Mouse (Mus musculus): ENCODE measurements around the gene Yeats4. TPM values are rescaled to one million over a fixed set of nuclear protein-coding genes. Genes with fewer than 3 reads are reported as not detected.

Gene Yeats4
- polyA plus RNA-seq, 1 experiment from 2014 or later, result 145 TPM

DNA sequence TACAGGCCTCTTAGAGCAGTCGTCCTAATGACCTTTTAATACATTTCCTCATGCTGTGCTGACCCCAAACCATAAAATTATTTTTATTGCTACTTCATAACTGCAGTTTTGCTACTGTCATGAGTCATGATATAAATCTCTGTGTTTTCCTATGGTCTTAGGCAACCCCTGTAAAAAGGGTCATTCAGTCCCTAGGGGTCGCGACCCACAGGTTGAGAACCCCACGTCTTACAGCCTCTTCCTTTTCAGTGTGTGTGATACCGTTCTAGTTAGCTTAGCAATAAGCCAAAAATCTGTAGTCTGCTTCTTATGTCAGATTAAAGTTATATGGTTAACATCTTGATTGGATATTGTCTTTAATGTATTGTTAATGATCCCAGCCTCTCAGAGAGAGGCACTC is 30.9 kb downstream of the Yeats4 start:
- Histone ChIP-seq H3K9ac (replicated peaks; ENCODE audit: low read length) (no peak overlapping the region), H3K4me1 (ENCODE audit: control insufficient read depth, insufficient read depth, low read length) (no peaks in the 10 kb centered on the region), H3K9me3 (ENCODE audit: control insufficient read depth, low read length) (no peaks in the 10 kb centered on the region), H3K4me3 (replicated peaks; ENCODE audit: low read depth, low read length) (no peak overlapping the region), H3K4me2 (ENCODE audit: low read length) (no peak overlapping the region), H3K27ac (replicated peaks; ENCODE audit: low read depth, low read length) (no peak overlapping the region), H3K27me3 (ENCODE audit: control insufficient read depth, insufficient read depth, low read length) (no peaks in the 10 kb centered on the region), H3K36me3 (ENCODE audit: control insufficient read depth, insufficient read depth, low read length) (no peaks in the 10 kb centered on the region)
- ATAC-seq (ENCODE audit: low FRiP score, low TSS enrichment) (no peak), DNase-seq (no peak)
- WGBS, result 83% methylated on average over 5 of the region's 5 CpGs

DNA sequence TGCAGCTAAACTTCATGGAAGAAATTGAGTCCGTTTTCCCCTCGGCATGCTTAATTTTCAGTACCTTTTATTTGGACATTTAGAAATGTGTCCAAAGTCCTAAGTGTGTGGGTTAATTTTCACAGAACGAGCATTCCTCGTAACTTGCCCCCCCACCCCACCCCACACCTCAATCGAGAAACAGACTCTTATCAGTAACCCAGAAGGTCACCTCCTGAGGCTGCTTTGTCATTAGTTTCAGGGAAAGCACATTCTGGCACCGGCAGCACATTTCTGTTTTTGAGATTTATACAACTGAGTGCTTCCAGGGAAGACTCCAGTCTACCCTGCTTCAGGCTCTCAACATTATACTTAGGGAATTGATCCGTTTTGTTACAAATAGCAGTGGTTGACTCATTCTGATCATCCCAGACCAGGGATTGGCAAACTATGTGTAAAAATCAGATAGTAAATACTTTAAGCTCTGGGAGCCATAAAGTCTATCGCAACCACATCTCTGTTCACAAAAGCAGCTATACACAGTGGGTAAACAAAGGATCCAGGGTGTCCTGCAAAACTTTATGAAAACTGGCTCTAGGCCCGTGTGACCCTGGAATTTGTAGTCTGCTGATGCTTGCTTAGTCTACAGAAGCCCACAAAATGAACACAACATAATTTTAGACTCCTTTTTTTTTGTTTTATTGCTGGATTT is 38.8 kb downstream of the Yeats4 start:
- 74% methylated on average over 9 of the region's 9 CpGs for WGBS
- H3K4me1 ChIP-seq (ENCODE audit: control insufficient read depth, insufficient read depth, low read length), result no peaks in the 10 kb centered on the region
- no peak for ATAC-seq (ENCODE audit: low FRiP score, low TSS enrichment)

DNA sequence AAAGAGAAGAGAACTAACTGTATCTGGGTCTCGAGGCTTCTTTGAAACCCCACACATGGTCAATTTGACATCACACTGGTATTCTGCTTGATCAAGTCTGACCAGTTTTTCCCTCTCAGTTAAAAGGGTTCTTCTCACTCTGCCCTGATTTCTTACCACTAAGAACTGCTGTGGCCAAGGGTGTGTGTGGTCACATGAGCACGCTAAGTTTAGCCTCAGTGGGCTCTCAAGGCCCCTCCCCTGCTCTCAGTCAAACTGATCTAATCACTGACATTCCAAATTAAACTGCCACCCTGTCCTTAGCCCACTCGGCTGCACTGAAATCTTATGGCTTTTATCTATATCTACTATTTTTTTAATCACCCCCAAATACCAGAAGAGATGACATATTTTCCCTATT is 43.2 kb downstream of the Yeats4 start:
- no peaks in the 10 kb centered on the region for H3K9me3 ChIP-seq (ENCODE audit: control insufficient read depth, low read length)
- no peak overlapping the region for H3K4me3 ChIP-seq (replicated peaks; ENCODE audit: low read depth, low read length)
- H3K27me3 ChIP-seq (ENCODE audit: control insufficient read depth, insufficient read depth, low read length), result no peaks in the 10 kb centered on the region
- H3K4me2 ChIP-seq (ENCODE audit: low read length), result no peak overlapping the region
- H3K27ac ChIP-seq (replicated peaks; ENCODE audit: low read depth, low read length), result no peak overlapping the region
- no peak for DNase-seq
- ATAC-seq (ENCODE audit: low FRiP score, low TSS enrichment), result no peak
- no peak overlapping the region for H3K9ac ChIP-seq (replicated peaks; ENCODE audit: low read length)
- WGBS, result 55% methylated on average over 3 of the region's 3 CpGs
- no peaks in the 10 kb centered on the region for H3K36me3 ChIP-seq (ENCODE audit: control insufficient read depth, insufficient read depth, low read length)
- H3K4me1 ChIP-seq (ENCODE audit: control insufficient read depth, insufficient read depth, low read length), result no peaks in the 10 kb centered on the region

More for the DNA sequence above, 38.8 kb downstream of the Yeats4 start:
- H3K4me3 ChIP-seq (replicated peaks; ENCODE audit: low read depth, low read length), result no peak overlapping the region
- no peak overlapping the region for H3K9ac ChIP-seq (replicated peaks; ENCODE audit: low read length)
- H3K9me3 ChIP-seq (ENCODE audit: control insufficient read depth, low read length), result no peaks in the 10 kb centered on the region
- no peaks in the 10 kb centered on the region for H3K36me3 ChIP-seq (ENCODE audit: control insufficient read depth, insufficient read depth, low read length)
- no peak for DNase-seq
- no peak overlapping the region for H3K27ac ChIP-seq (replicated peaks; ENCODE audit: low read depth, low read length)
- H3K4me2 ChIP-seq (ENCODE audit: low read length), result no peak overlapping the region
- no peaks in the 10 kb centered on the region for H3K27me3 ChIP-seq (ENCODE audit: control insufficient read depth, insufficient read depth, low read length)

DNA sequence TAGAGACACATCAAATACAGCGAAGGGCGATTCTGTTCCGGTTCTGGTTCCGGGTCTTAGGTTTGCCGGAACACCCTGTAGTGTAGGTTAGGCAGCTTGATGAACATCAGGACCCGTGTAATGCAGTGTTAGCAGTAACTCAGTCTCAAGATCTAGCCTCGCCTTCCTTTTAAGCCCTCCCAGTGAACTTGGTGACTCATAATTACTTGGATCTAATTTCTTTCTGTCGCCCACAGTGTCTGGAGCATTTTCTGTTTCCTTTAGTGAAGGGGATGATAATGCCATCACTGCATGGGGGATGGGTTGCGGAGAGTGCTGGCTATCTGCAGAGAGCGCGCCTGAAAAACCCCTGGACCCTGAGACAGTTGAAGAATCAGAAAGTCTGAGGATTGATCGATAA is 49.7 kb downstream of the Yeats4 start:
- Histone ChIP-seq H3K9me3 (ENCODE audit: control insufficient read depth, low read length) (no peaks in the 10 kb centered on the region), H3K9ac (replicated peaks; ENCODE audit: low read length) (no peak overlapping the region), H3K36me3 (ENCODE audit: control insufficient read depth, insufficient read depth, low read length) (no peaks in the 10 kb centered on the region), H3K4me1 (ENCODE audit: control insufficient read depth, insufficient read depth, low read length) (no peaks in the 10 kb centered on the region), H3K27ac (replicated peaks; ENCODE audit: low read depth, low read length) (no peak overlapping the region), H3K4me3 (replicated peaks; ENCODE audit: low read depth, low read length) (no peak overlapping the region), H3K4me2 (ENCODE audit: low read length) (peak overlapping the region; percentile 17; the same call in 1 of the 2 replicates), H3K27me3 (ENCODE audit: control insufficient read depth, insufficient read depth, low read length) (no peaks in the 10 kb centered on the region)
- 49% methylated on average over 12 of the region's 12 CpGs for WGBS
- ATAC-seq (ENCODE audit: low FRiP score, low TSS enrichment) (no peak), DNase-seq (no peak)

DNA sequence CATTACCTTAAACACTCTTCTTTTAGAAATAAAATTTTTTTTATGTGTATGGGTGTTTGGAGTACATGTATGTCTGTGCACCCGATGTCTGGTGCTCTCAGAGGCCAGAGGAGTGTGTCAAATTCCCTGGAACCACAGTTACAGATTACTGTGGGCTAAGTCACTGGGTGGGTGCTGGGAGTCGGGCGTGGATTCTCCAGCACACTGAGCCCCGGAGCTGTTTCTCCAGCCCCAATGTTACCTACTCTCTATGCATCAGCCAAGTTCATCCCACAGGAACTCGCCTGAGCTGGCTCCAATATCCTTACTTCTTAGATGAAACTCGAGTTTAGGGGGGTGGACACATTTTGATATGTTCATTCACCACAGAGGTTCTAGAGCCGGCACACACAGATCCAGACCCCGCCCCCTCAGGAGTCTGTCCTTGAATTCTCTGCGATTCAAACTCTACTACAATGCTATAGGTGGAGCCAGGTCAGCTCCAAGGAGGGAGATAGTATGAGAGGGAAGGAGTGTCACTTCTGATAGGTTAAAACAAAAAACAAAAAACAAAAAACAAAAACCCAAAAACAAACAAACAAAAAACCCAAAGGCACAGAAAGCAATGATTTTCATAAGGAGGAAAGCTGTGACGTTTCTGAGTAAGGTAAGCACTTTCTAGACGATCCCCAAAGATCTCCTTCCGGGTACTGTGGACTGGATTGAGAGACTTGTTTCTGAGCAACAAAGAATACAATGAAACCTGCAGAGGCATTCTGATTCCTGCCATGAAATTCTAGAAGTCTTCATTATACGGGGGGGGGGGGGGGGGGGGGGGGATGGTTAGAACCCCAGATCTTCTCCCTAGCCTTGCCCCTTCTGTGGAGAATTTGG is 50.5 kb downstream of the Yeats4 start:
- DNase-seq, result no peak
- H3K4me2 ChIP-seq (ENCODE audit: low read length), result peak overlapping the region; percentile 17; the same call in 1 of the 2 replicates

DNA sequence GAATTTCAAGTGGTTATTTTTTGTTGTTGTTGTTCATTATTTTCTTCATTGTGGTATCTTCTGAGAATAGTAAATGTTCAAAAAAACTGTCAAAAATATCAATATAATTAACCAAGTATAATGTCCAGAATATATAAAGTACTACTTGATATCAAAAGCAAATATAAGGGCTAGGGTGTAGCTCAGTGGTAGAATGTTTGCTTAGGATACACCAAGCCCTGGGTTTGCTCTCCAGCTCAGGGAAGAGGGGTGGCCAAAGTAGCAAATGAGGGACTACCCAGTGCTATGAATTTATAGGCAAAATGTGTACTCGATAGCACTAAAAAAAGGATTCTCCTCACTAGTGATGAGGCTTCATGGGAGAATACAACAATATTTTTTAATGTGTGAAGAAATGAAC is 51.2 kb downstream of the Yeats4 start:
- no peak overlapping the region for H3K9ac ChIP-seq (replicated peaks; ENCODE audit: low read length)
- ATAC-seq (ENCODE audit: low FRiP score, low TSS enrichment) (no peak), DNase-seq (no peak)
- H3K27me3 ChIP-seq (ENCODE audit: control insufficient read depth, insufficient read depth, low read length), result no peaks in the 10 kb centered on the region
- no peaks in the 10 kb centered on the region for H3K9me3 ChIP-seq (ENCODE audit: control insufficient read depth, low read length)
- H3K4me3 ChIP-seq (replicated peaks; ENCODE audit: low read depth, low read length), result no peak overlapping the region
- H3K36me3 ChIP-seq (ENCODE audit: control insufficient read depth, insufficient read depth, low read length), result no peaks in the 10 kb centered on the region
- H3K4me2 ChIP-seq (ENCODE audit: low read length), result no peak overlapping the region
- H3K27ac ChIP-seq (replicated peaks; ENCODE audit: low read depth, low read length), result no peak overlapping the region
- H3K4me1 ChIP-seq (ENCODE audit: control insufficient read depth, insufficient read depth, low read length), result no peaks in the 10 kb centered on the region
- 92% methylated on average over 1 of the region's 1 CpGs for WGBS

More for the DNA sequence above, 50.5 kb downstream of the Yeats4 start:
- Histone ChIP-seq H3K27ac (replicated peaks; ENCODE audit: low read depth, low read length) (no peak overlapping the region), H3K4me3 (replicated peaks; ENCODE audit: low read depth, low read length) (no peak overlapping the region), H3K36me3 (ENCODE audit: control insufficient read depth, insufficient read depth, low read length) (no peaks in the 10 kb centered on the region), H3K9me3 (ENCODE audit: control insufficient read depth, low read length) (no peaks in the 10 kb centered on the region), H3K27me3 (ENCODE audit: control insufficient read depth, insufficient read depth, low read length) (no peaks in the 10 kb centered on the region), H3K9ac (replicated peaks; ENCODE audit: low read length) (no peak overlapping the region), H3K4me1 (ENCODE audit: control insufficient read depth, insufficient read depth, low read length) (no peaks in the 10 kb centered on the region)
- WGBS, result 35% methylated on average over 13 of the region's 13 CpGs
- ATAC-seq (ENCODE audit: low FRiP score, low TSS enrichment), result no peak

DNA sequence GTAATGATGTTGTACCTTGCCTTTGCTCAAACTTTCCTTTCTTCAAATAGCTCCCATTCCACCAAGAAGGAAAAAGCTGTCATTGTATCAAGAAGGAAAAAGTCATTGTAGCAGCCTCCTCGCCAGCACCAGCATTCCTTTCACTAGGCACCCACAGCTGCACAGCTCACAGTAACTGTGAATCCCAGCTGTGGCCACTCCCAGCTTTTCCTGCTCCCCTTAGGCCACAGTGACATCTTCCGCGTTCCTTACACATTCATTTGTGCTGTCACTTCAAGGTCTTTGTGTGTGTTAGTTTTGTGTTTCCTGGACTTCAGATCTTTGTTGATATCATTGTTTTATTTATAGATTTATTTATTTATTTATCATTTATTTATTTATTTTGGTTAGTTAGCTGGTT is 52.2 kb downstream of the Yeats4 start:
- Histone ChIP-seq H3K4me3 (replicated peaks; ENCODE audit: low read depth, low read length) (no peak overlapping the region), H3K27me3 (ENCODE audit: control insufficient read depth, insufficient read depth, low read length) (no peaks in the 10 kb centered on the region), H3K36me3 (ENCODE audit: control insufficient read depth, insufficient read depth, low read length) (no peaks in the 10 kb centered on the region), H3K9me3 (ENCODE audit: control insufficient read depth, low read length) (no peaks in the 10 kb centered on the region), H3K27ac (replicated peaks; ENCODE audit: low read depth, low read length) (no peak overlapping the region), H3K4me1 (ENCODE audit: control insufficient read depth, insufficient read depth, low read length) (no peaks in the 10 kb centered on the region), H3K4me2 (ENCODE audit: low read length) (no peak overlapping the region), H3K9ac (replicated peaks; ENCODE audit: low read length) (no peak overlapping the region)
- WGBS, result 58% methylated on average over 3 of the region's 3 CpGs
- no peak for ATAC-seq (ENCODE audit: low FRiP score, low TSS enrichment)
- no peak for DNase-seq

DNA sequence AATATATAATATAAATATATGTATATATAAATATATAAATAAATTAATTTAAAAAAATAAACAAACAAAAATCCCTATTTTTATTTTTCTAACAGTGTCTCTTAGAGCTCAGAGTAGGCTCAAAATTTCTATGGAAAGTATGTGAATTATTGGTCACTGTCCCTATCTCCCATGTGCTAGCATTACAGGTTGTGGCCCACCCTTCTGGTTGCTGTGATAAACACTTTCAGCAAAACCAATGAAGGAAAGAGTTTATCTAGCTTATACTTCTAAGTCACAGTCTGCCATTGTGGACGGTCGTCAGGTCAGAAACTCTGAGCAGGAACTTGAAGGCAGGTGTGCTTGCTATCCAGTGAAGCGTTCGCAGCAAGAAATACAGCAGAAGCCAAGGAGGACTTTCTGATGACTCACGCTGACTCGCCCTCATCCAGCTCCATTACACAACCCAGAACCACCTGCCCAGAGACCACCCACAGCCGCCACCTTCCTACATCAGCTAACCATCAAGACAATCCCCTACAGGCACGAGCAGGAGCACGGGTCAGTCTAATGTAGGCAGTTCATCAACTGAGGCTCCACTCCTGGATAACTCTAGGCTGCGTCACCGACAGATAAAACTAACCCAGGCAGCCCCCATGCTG is 57.4 kb downstream of the Yeats4 start:
- Histone ChIP-seq H3K4me2 (ENCODE audit: low read length) (no peak overlapping the region), H3K27me3 (ENCODE audit: control insufficient read depth, insufficient read depth, low read length) (no peaks in the 10 kb centered on the region), H3K4me1 (ENCODE audit: control insufficient read depth, insufficient read depth, low read length) (no peaks in the 10 kb centered on the region), H3K36me3 (ENCODE audit: control insufficient read depth, insufficient read depth, low read length) (no peaks in the 10 kb centered on the region), H3K27ac (replicated peaks; ENCODE audit: low read depth, low read length) (no peak overlapping the region), H3K9me3 (ENCODE audit: control insufficient read depth, low read length) (no peaks in the 10 kb centered on the region), H3K9ac (replicated peaks; ENCODE audit: low read length) (no peak overlapping the region), H3K4me3 (replicated peaks; ENCODE audit: low read depth, low read length) (no peak overlapping the region)
- ATAC-seq (ENCODE audit: low FRiP score, low TSS enrichment) (no peak), DNase-seq (no peak)
- WGBS, result 93% methylated on average over 11 of the region's 11 CpGs

Measured in midbrain, embryonic 14.5 days (tissue).